Mouse (Mus musculus) left cerebral cortex, postnatal 10 days (tissue): ENCODE data around the gene Hoxa5. TPM values are rescaled to one million over a fixed set of nuclear protein-coding genes. Genes with fewer than 3 reads are reported as not detected.

Experiments
- DNase-seq, 2 experiments: peaks; one replicate each; pipeline ENCODE4 v3.0.0; 2021 to 2022; ENCODE audit warnings: low spot score in 2 of 2, mixed read lengths in 1 of 2; ENCODE audit errors: extremely low spot score in 1 of 2
- intact Hi-C: fragments of 180-260 bp; cut with DNase I; formaldehyde crosslinking; loops from one replicate; pipeline ENCODE4 v1.15.1; 2025
- total RNA-seq, 2 experiments: library from RNA; stranded (reverse); gene quantifications; 2 replicates each; pipeline ENCODE4 v1.2.3; 2021

The Hoxa5 gene
- total RNA-seq, 2 experiments from 2014 or later: not detected

DNA sequence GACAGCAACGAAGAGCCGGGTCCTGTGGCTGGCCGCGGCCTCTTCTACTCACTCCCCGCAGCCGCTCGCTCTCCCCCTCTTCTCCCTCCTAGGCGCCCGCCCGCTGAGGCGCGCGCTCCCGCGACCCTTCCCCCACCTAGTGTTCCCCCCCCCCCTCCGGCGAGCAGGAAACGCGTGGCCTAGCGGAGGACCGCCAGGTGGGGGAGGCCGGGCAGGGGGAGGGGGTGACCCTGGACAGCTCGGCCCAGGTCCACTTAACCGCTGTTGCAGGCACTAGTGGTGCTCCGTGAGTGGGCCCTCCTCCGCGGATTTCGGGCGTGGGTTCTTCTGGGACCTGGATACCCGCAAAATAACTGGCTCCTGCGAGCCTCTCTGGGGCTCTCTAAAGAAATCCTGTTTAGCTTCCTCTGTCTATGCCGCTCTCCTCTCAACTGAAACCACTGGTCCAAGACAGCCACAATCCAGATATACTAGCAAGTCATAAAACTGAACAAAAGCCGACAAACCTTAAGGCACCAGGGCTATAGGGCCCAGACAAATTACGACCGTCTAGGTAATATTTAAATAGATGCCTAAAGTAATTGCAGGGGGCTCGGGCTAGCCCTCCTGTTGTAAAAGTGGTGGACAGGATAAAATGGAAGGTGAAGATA is 26.3 kb upstream of the Hoxa5 start, which contains the start of gene Hoxa9:
Gene Hoxa9 (minus strand): TSS at position 574 of the 650 bp plus-strand sequence.
- intact Hi-C loops: no loop called here
- DNase-seq: peak in 1 of 2 experiments; percentile 15

DNA sequence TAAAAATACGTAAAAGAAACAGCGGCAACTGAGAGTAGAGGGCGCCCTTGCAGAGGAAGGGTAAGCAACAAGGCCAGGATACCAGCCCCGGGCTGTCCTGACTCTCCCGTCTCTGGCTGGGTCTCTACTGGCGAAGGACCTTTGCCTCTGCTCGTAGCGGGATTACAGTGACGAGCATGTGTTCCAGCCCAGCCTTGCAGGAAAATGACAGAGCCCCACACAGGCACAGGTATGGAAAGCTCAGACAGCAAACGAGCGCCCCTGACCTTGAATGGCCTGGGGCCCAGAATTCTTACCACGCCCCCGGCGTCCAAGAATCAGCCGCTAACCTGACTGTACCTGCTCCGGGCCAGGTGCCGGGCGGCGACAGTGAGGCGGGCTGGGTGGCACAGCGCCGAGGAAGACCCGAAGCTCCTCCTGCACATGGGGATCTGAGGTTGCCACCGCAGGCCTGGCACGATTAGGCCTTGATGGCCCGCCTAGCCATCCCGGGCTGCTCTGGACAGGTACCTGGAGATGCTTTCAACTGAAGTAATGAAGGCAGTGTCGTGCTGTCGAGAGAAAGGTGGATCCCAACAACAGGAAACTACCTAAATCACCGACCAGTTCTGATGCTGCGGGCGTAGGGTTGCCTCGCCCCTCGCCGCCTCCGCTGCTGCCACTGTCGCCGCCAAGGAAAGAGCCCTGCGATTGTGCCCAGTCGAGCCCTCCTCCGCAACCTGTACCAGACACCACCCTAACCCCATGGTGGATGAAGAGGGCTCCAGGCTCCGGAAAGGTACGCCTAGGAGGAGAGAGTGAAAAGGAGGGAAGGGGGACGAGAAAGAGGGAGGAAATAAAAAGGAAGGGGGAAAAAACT is 25.4 kb upstream of the Hoxa5 start:
- peak in 1 of 2 experiments; percentile 20 for DNase-seq
- intact Hi-C loops: loop anchor here (10.0 kb wide), 1 partner anchor 1415 kb away; no protein-coding TSS in a partner anchor

DNA sequence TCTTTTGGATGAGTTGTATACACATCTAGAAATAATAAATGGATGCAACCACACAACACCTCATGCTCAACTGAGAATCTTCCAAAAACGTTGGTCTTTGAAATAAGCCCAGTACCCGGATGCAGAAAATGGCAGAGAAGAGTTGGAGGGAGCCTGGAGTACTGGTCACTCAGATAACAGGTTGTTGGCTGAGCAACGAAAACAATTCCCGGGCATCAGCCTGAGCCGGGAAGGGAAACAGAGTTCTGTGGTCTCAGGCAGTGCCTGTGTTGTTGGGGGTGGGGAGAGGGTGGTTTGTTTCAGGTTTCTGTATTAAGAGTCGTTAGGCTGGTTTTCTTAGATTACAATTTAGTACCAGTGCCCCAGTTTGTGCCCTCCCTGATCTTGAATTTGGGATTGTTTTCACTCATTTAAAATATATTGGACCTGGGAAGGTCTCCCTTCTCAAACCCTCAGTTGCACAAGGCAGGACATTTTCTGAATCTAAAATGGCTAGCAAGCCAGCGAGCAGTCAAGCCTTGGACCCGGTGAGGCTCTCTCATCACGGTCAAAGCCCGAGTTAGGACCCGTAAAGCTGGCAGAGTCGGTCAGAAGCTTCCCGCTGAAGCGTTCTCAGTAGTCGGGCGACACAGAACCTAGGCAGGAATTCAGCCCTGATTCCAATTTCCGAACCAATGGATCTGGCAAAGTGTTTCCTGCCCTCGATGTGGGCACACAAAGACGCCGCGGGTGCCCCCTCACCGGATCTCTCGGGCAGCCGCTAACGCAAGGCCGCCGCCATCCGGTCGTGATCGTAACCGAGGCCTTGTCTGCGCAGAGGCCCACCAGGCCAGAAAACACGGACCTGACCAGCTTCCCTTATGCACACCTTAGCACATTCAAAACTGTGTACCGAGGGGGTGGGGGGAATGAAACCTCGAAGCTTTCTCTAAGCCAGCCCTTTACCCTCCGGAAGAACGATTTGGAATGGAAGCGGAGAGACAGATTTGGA is 24.4 kb upstream of the Hoxa5 start:
- intact Hi-C loops: loop anchor here (10.0 kb wide), 1 partner anchor 1414 kb away; no protein-coding TSS in a partner anchor
- peak in 1 of 2 experiments; percentile 17 for DNase-seq

DNA sequence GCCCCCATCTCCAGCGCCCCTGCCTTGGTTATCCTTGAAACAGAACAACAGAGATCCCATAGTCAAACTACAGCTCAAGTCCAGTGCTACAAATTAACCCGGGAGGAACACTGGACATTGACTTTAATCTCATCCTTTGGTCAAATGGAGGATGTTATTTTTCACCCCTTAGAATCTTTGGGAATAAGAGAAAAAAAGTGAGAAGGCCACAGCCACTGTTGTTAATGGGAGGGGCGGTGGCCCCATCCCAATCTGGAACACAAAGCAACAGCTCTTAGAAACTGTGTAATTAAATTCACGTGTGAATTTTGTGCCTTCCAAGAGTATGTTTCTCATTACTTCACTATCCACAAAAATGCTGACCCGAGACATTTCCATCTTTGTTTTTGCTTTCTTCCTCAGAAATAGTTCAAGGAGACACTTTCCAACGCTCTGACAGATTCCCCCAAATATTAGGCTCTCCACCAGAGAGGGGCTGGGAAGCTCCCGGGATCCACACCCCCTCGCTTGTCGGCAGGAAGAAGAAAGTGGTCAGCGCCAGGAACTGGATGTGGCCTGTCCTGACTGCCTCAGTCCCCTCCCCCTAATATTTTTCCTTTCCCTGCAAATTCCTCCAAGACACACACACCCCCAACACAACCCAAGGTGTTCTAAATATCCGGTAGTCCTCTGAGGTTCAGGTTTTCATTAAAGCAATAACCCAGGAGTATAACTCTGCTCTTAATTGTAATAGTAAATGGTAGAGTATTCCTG is 23.3 kb upstream of the Hoxa5 start:
- intact Hi-C loops: loop anchor here (10.0 kb wide), 1 partner anchor 1413 kb away; no protein-coding TSS in a partner anchor
- DNase-seq: peak in 1 of 2 experiments; percentile 4

DNA sequence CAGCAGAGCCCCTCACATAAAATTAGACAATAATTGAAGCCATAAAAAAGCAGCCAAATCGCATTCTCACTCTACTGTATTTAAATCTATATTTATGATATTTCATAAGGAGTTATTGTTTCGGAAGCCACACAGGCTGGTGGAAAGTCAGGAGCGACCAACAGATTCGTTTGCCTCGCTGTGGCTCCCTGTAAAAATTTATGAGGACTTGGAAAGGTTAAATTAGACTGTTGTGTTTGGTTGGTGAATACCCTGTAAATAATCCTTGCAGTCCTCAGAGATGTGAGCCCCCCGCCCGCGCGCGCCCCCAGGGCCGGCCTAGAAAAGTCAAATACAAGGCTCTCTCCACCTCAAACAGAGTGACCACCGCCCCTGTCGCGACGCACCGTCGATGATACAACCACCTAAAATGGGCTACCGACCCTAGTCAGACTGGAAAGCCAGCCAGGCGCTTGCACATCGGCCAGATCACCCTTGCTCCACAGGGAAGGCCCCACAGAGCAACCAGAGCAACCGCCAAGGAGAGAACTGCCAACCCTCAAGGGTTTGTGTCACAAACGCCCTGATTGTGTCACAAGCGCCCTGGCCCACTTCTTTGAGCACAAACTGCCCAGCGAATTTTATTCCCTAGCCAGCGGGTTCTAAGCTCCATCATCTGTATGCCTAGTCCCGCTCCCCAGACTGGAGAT is 22.3 kb upstream of the Hoxa5 start:
- DNase-seq: peak in 1 of 2 experiments; percentile 14
- intact Hi-C loops: loop anchor here (10.0 kb wide), 1 partner anchor 1412 kb away; no protein-coding TSS in a partner anchor

DNA sequence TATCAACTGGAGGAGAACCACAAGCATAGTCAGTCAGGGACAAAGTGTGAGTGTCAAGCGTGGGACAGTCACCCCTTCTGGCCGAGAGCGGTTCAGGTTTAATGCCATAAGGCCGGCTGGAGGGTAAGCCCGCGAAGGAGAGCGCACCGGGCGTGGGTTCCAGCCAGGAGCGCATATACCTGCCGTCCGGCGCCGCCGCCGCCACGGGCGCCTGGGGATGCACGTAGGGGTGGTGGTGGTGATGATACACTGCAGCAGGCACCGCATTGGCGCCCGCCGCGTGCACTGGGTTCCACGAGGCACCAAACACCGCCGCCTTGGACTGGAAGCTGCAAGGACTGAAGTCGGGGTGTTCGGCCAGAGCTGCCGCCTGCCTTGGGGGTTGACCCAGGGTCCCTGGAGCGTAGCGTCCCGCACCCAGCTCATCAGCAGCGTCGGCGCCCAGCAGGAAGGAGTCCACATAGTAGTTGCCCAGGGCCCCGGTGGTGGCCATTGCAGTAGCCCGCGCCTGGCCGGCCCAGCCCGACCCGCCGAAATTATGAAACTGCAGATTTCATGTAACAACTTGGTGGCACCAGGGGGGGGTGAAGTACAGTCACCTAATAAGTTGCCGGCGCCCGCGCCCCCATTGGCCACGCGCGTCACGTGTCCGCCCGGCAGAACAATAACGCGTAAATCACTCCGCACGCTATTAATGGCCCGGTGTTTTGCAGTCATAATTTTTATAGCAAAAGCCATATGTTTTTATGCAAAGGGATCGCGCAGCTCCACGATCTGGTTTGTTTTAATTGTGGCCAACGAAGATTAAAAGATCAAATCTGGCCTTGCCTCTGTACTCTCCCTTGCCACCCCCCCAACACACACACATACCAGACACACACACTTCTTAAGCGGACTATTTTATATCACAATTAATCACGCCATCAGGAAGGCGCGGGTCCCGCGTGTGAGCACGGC is 21.5 kb upstream of the Hoxa5 start:
- intact Hi-C loops: loop anchor here (10.0 kb wide), 1 partner anchor 1411 kb away; no protein-coding TSS in a partner anchor
- DNase-seq: peak in 1 of 2 experiments; percentile 22

DNA sequence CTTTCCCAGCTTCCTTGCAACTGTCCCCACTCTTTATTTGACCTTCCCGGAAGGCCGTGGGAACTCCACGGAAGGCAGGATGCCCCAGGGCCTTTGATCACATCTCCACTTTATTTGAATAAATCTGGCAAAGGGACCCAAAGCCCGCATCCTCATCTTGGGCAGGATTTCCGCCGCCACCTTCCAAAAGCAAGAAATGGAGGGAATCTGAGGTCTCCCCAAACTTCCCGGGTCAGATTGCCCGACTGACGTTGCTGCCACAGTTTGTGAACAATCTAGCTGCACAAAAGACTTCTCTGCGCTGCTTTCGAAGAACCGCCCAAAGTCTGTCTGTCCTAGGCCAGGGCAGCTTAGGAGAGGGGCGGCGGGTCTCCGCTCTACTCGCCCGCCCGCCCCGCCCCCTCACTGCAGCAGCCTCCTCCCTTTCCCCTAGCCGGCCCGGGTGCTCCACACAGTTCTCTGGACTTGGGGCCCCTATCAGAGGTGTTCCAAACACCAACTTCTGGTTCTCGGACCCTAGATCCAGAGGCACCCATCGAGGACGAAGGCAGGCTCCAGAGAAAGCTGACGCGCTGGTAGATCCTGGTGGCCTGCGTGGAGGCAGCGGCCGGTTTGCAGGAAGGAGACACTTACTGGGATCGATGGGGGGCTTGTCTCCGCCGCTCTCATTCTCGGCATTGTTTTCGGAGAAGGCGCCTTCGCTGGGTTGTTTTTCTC is 20.7 kb upstream of the Hoxa5 start:
- peak in 1 of 2 experiments; percentile 7 for DNase-seq
- intact Hi-C loops: loop anchor here (5.0 to 10.0 kb wide), 2 partner anchors 353 to 1410 kb away; no protein-coding TSS in a partner anchor

DNA sequence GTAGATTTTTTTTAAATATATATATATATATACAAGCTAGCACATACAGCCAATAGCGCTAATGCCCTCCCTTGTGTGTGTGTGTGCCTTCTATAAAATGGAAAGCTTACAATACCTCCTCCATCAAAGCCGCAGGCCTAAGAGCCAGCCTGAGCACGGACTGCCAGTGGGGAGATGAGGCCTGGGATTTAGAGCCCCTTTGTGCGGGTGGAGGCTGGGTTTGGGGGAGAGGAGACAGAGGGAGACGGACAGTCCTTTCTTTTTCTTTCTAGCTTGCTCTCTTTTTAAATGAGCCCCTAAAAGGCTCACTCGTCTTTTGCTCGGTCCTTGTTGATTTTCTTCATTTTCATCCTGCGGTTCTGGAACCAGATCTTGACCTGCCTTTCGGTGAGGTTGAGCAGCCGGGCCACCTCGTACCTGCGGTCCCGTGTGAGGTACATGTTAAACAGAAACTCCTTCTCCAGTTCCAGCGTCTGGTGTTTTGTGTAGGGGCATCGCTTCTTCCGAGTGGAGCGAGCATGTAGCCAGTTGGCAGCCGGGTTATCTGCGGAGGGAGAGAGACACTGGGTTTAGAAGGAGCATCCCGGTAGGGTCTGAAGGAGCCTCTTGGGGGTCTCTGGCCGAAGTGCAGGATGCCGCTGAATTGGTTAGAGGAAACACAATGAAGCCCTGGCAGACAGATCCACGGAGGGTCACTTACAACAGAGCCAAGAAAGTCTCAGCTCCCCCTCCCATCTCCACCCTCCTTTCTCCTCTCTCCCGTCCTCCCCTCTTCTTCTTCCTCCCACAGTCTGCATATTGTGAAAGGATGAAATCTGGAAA is 19.8 kb upstream of the Hoxa5 start:
- no peak for DNase-seq
- intact Hi-C loops: loop anchor here (5.0 to 10.0 kb wide), 2 partner anchors 352 to 1409 kb away; no protein-coding TSS in a partner anchor

DNA sequence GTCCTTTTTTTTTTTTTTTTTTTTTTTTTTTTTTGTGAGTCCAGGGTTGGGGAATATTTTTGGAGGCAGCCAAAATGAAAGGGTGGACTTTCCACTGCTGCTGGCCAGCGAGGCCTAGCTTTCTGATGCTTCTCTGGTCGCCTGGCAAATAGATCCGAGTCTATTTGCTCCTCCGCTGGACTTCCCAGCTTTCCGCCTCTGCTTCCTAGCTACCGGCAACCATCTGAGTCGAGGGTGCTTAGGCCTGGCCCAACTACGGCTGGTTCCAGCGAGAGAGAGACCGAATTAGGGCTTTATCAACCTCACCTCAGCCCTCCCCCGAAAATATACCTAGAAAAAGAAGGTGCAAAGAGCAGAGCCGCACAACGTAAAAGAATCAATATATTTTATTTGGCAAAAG is 18.3 kb upstream of the Hoxa5 start:
- intact Hi-C loops: loop anchor here (5.0 to 10.0 kb wide), 2 partner anchors 350 to 1408 kb away; no protein-coding TSS in a partner anchor
- DNase-seq: no peak

DNA sequence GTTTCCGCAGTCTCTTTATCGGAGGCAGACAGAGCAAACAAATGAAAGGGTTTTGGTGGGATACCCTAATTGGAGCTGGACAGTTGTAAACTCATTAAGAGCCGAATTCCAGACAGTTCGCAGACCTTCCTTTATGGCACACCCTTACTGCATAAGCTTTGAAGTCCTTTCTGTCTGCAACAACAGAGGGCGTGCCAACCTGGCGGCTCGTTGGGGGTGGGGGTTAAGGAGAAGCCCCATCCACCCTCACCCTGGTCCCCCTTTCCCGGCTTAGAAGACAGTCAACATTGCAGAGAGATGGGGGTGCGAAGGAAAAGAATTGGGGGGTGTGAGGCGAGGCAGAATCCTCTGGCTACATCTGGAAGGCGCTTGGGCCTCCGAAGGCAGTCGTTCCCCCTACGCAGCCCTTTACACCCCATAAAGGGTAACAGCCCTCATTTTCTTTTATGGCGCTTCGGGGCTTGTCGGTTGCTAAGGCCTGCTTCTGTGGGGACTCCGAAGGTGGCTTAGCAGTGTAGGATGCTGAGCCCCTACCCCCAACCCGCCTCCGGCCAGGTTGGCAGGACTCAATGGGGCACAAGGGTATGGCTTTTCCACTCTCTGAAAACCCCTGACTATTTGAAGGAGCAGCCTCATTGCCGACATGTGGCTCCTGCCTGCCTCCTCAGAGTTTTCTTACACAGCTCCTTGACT is 17.8 kb upstream of the Hoxa5 start:
- intact Hi-C loops: loop anchor here (2.0 to 10.0 kb wide), 3 partner anchors 350 to 1407 kb away; no protein-coding TSS in a partner anchor
- DNase-seq: no peak

DNA sequence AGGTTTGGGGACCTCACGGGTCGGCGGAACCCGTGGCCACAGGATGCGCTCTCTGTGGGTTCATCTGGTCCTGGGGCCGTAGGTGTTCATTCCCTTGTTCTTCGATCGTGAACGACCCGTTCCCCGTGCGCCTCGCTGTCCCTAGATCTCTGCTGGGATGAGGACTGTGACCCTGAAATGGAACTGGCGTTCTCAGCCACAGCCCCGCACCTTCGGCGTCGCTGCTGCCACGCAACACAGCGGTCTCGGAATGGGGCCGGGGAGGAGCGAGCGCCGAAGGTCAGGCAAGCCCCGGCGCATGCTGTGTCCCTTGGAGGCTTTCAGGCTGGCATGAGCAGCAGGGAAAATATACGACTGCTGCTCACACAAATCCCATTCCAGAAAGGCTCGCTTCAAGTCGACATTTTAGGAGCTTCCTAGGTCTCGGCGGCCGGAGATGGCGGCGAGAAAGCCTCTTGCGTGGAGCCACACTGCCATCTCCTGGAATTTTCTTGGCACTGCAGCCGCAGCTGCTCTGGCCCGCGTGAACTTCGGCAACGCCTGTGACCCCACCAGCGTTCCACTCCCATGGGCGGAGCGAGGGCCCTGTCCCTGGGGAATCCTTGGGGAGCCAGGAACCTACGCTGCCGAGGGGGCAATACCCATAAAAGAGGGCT is 17.1 kb upstream of the Hoxa5 start, which contains the start of gene Hoxa7:
Gene Hoxa7 (minus strand): TSS at position 518 of the 656 bp plus-strand sequence.
- peak; percentile 65 to 80 for DNase-seq
- intact Hi-C loops: loop anchor here (2.0 to 10.0 kb wide), 3 partner anchors 349 to 1407 kb away; no protein-coding TSS in a partner anchor

DNA sequence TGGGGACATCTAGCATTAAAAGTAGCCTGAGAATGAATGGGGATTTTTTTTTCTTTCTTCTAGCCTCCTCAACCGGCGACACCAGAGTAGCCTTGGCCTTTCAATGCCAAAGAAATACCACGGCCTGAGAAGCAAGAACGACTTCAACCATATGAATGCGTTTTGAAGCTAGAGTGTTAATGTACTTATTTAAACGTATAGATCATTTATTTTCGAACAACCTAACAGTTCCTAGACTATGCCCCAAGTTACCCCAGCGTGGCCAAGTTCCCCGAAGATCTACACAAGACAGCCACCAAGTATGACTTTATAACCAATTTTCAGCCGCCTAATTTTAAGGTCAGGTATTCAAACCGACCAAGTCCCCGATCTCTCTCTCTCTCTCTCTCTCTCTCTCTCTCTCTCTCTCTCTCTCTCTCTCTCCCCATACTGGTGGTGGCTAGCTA is 16.5 kb upstream of the Hoxa5 start:
- DNase-seq: no peak
- intact Hi-C loops: loop anchor here (2.0 to 10.0 kb wide), 3 partner anchors 349 to 1406 kb away; no protein-coding TSS in a partner anchor
